Mouse (Mus musculus): ENCODE data around the gene Shld1.

GRCm38 (mm10) chr2:132757911-132758310, 71.2 kb downstream of the Shld1 start:
- TF ChIP-seq CHD2 (IDR thresholded peaks at IDR 0.05; ENCODE audit: low read length) = no peak
- TF ChIP-seq USF2 (IDR thresholded peaks at IDR 0.05; ENCODE audit: borderline replicate concordance in 1 of 2, insufficient read depth in 1 of 2, low read depth in 1 of 2, low read length in 2 of 2) = no peak
- TF ChIP-seq EP300 (IDR thresholded peaks at IDR 0.05; ENCODE audit: low read depth in 1 of 2, low read length in 2 of 2) = no peak

All from MEL (cell line).